Mouse (Mus musculus): ENCODE data around the gene Mdm4. TPM values are rescaled to one million over a fixed set of nuclear protein-coding genes. Genes with fewer than 3 reads are reported as not detected.

The Mdm4 gene
- polyA plus RNA-seq, 1 experiment: 66.0 TPM

DNA sequence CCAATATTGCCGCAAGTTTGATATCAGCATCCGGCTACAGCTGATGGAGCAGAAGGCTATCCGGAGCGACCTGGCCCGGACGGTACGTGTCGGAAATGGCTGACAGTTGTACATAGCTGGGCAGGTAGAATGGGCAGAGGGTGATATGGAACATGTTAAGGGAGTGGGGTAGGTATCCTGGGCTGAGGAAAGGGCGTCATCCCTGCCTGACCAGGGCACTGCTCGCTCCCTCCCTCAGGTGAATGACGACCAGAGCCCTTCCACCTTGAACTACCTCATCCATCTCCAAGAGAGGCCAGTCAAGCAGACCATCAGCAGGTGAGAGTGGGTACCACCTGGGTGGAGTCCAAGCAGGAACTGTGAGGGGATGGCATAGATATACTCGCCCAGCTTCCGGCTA, 44.2 kb upstream of the Mdm4 start:
- WGBS: 89% methylated on average over 13 of the region's 13 CpGs
- H3K4me1 ChIP-seq (ENCODE audit: control insufficient read depth, insufficient read depth, low read length): peaks cover 10% of the 10 kb centered on the region
- H3K4me3 ChIP-seq (replicated peaks; ENCODE audit: control insufficient read depth, low read depth, low read length): no peak overlapping the region

DNA sequence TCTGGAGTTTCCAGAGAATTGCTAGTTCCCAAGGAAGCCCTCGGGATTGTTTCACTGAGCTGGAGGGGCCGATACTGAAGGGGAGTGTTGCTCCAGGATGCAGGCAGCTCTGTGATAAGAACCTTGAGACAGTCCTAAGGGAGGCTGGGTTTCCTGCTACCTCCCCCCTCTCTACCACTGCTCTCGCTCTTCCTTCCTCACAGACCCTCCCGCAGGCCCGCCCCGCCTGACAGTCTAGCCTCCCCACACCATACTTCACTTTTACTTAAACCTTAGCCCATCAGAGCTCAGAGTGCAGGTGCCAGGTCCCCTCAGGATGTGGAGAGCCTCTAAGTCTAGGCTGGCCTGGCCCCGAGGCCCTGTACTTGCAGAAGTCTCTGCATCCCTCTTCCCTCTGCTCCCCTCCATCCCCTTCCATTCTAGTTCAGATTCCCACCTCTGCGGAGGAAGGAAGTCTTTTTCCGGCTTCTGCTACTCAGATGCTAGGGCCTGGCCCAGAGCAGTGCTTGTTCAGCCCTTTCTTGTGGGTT, 43.0 kb upstream of the Mdm4 start:
- peak overlapping the region; percentile 6; the same call in 1 of the 2 replicates for H3K27ac ChIP-seq (ENCODE audit: control insufficient read depth, insufficient read depth, low read depth, low read length, poor library complexity)
- H3K4me3 ChIP-seq (replicated peaks; ENCODE audit: control insufficient read depth, low read depth, low read length): no peak overlapping the region
- TF ChIP-seq CTCF (IDR thresholded peaks at IDR 0.05; ENCODE audit: control insufficient read depth, insufficient read depth, low read length): no peak
- no peak for TF ChIP-seq POLR2A (IDR thresholded peaks at IDR 0.05; ENCODE audit: borderline replicate concordance, control insufficient read depth, low read depth, low read length)
- 8% methylated on average over 9 of the region's 9 CpGs for WGBS
- H3K4me1 ChIP-seq (ENCODE audit: control insufficient read depth, insufficient read depth, low read length): peaks cover 10% of the 10 kb centered on the region

More for the DNA sequence above, 44.2 kb upstream of the Mdm4 start:
- no peak overlapping the region for H3K27ac ChIP-seq (ENCODE audit: control insufficient read depth, insufficient read depth, low read depth, low read length, poor library complexity)
- TF ChIP-seq POLR2A (IDR thresholded peaks at IDR 0.05; ENCODE audit: borderline replicate concordance, control insufficient read depth, low read depth, low read length): no peak

DNA sequence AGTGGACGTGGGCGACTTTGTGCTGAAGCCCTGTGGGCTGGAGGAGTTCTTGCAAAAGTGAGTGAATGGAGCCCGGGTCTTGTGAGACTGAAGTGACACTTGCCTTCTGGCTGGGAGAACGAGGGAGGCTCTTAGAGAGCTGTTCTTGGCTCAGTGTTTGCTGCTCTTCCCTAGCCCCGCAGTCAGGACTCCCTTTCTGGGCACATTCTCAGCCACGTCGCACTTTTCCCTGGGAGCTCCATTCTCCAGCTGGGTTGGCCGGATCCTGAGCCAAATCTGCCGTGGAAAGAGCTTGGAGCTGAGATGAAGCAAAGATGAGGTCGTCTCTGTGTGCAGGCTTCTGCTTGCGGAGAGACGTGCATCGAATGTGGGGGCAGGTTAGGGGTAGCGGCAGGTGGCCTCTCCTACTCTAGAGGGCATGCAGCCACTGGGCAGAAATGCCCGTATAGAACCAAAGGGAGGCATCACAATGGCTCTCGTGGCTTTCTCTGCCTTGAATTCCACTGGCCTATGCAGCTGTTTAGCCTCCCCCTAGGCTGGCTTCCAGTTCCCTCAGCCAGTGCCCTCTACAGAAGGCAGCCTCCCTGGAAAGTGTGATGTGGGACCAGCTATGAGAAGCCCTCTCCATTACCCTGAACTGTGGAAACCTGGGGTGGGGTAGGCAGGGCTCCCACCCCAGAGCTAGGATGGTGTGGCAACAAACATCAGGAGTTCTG, 41.5 kb upstream of the Mdm4 start:
- Histone ChIP-seq H3K4me1 (ENCODE audit: control insufficient read depth, insufficient read depth, low read length) (peaks cover 8% of the 10 kb centered on the region), H3K27ac (ENCODE audit: control insufficient read depth, insufficient read depth, low read depth, low read length, poor library complexity) (no peak overlapping the region), H3K4me3 (replicated peaks; ENCODE audit: control insufficient read depth, low read depth, low read length) (no peak overlapping the region)
- 72% methylated on average over 16 of the region's 16 CpGs for WGBS
- no peak for TF ChIP-seq CTCF (IDR thresholded peaks at IDR 0.05; ENCODE audit: control insufficient read depth, insufficient read depth, low read length)
- no peak for TF ChIP-seq POLR2A (IDR thresholded peaks at IDR 0.05; ENCODE audit: borderline replicate concordance, control insufficient read depth, low read depth, low read length)

DNA sequence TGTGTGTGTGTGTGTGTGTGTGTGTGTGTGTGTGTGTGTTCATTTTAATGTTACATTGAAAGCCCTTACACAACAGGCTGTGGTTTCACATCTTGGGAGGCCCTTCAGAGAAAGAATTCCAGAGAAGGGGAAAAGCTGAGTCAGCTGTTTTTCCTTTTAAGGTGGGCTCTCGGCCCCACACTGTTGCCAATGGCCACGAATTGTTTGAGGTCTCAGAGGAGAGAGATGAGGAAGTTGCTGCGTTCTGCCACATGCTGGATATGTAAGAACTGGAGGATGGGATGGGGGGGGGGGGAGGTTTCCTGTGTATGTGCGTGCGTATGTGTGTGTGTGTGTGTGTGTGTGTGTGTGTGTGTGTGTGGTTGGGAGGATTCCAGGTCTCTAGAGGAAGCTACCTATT, 39.8 kb upstream of the Mdm4 start:
- no peak overlapping the region for H3K4me3 ChIP-seq (replicated peaks; ENCODE audit: control insufficient read depth, low read depth, low read length)
- no peak for TF ChIP-seq CTCF (IDR thresholded peaks at IDR 0.05; ENCODE audit: control insufficient read depth, insufficient read depth, low read length)
- TF ChIP-seq POLR2A (IDR thresholded peaks at IDR 0.05; ENCODE audit: borderline replicate concordance, control insufficient read depth, low read depth, low read length): no peak
- WGBS: 6% methylated on average over 5 of the region's 5 CpGs
- H3K27ac ChIP-seq (ENCODE audit: control insufficient read depth, insufficient read depth, low read depth, low read length, poor library complexity): no peak overlapping the region
- H3K4me1 ChIP-seq (ENCODE audit: control insufficient read depth, insufficient read depth, low read length): peaks cover 8% of the 10 kb centered on the region

DNA sequence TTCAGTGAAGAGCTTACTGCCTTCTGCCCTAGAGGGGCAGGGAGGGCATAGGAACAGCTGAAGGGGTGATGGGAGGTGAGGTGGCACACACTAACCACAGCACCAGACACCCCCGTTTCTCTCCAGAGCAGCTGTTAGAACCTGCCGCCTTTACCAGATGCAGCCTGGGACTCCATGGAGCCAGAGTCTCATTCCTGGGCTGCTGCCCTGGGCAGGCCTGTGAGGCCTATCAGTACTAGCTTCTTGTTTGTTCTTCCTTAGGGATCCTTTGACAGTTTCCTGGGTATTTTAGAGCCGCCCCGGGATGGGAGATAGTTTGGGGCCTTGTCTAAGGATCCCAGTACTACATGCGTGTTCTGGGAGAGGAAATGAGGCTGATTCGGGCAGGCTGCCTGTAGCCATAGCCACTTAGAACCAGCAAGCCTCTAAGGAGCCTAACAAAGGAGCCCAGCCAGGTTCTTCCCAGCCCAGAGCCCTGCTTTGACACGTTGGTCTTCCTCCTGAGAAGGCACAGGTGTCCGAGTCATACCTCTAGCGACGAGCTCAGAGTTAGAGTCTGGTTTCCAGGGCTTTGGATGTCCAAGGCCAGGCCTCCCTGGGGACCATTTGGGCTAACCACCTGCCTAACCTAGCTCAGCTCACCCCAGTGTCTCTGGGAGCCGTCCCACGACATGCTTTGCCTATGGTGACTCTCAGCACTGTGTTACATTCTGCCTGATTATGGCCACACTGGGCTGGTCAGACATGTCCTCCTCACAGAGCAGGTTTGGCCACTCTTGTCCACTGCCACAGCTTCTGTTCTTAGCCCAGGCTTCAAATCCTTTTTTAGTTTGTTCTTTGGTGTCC, 39.1 kb upstream of the Mdm4 start:
- 60% methylated on average over 12 of the region's 12 CpGs for WGBS
- TF ChIP-seq CTCF (IDR thresholded peaks at IDR 0.05; ENCODE audit: control insufficient read depth, insufficient read depth, low read length) (no peak), POLR2A (IDR thresholded peaks at IDR 0.05; ENCODE audit: borderline replicate concordance, control insufficient read depth, low read depth, low read length) (no peak)
- Histone ChIP-seq H3K4me3 (replicated peaks; ENCODE audit: control insufficient read depth, low read depth, low read length) (no peak overlapping the region), H3K4me1 (ENCODE audit: control insufficient read depth, insufficient read depth, low read length) (peaks cover 8% of the 10 kb centered on the region), H3K27ac (ENCODE audit: control insufficient read depth, insufficient read depth, low read depth, low read length, poor library complexity) (peak overlapping the region; percentile 2; the same call in 1 of the 2 replicates)

DNA sequence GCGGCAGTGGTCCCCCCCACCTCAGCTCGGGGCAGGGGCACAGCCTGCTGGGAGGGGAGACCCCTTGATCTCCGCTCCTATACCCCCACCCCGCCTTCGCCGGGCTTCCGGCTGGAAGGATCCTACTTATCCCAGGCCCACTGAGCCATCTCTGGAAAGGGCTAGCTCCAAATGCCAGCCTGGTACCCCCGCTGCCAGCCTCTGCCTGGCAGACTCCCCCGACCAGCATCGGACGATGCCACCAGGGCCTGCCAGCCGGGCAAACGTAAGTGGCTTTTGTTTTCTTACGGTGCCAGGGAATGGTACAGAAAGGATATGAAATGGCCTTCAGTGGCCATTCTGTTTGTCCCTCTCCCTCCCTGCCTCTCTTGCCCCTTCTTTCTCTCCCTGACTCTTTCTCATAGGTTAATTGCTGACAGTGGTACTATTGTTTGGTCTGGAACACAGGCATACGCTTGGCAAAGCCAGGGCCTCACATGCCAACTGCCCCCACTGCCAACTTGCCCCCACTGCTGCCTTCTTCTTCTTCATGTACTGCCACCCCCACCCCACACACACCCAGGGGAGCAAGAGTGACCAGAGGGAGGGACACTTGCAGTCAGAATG, 38.4 kb upstream of the Mdm4 start:
- 86% methylated on average over 15 of the region's 15 CpGs for WGBS
- TF ChIP-seq CTCF (IDR thresholded peaks at IDR 0.05; ENCODE audit: control insufficient read depth, insufficient read depth, low read length): no peak
- TF ChIP-seq POLR2A (IDR thresholded peaks at IDR 0.05; ENCODE audit: borderline replicate concordance, control insufficient read depth, low read depth, low read length): no peak
- no peak overlapping the region for H3K4me3 ChIP-seq (replicated peaks; ENCODE audit: control insufficient read depth, low read depth, low read length)
- H3K4me1 ChIP-seq (ENCODE audit: control insufficient read depth, insufficient read depth, low read length): peaks cover 8% of the 10 kb centered on the region
- no peak overlapping the region; the same call in 1 of the 2 replicates for H3K27ac ChIP-seq (ENCODE audit: control insufficient read depth, insufficient read depth, low read depth, low read length, poor library complexity)

DNA sequence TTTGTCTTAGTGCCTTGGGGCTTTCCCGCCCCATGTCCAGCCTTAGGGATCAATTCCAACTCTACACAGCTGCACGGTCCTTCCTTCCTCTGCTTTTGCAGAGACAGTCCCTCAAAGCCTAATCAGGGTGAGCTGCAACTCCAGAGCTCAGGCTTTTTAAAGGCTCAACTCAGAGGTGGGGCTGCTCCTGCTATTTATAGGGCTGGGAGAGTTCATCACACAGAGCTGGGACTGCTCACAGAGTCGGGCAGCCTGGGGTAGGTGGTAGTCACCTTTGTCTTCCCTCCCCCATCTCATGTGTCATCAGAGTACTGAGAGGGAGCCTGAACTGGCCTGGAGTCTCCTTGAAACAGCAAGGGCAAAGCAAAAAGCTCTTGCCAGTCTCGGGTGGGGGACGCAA, 37.9 kb upstream of the Mdm4 start:
- WGBS: 75% methylated on average over 5 of the region's 5 CpGs
- no peak for TF ChIP-seq POLR2A (IDR thresholded peaks at IDR 0.05; ENCODE audit: borderline replicate concordance, control insufficient read depth, low read depth, low read length)
- TF ChIP-seq CTCF (IDR thresholded peaks at IDR 0.05; ENCODE audit: control insufficient read depth, insufficient read depth, low read length): no peak
- Histone ChIP-seq H3K27ac (ENCODE audit: control insufficient read depth, insufficient read depth, low read depth, low read length, poor library complexity) (no peak overlapping the region), H3K4me3 (replicated peaks; ENCODE audit: control insufficient read depth, low read depth, low read length) (no peak overlapping the region), H3K4me1 (ENCODE audit: control insufficient read depth, insufficient read depth, low read length) (peaks cover 6% of the 10 kb centered on the region)

DNA sequence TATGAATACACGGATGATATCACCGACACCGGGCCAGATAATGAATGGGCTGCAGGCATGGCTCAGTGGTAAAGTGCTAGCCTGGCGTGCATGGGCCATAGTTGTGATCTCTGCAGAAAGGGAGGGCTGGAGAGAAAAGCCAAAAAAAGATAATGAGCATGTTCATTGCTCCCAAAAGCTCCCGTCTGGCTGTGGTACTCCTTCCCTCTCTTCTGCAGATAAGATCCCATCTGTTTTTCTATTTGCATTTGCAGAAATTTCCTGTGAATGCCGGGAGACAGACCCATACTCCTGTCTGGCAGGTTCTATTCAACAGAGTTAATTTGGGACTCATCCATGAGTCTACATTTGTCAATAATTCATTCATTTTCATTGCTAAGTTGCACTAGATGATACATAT, 32.8 kb upstream of the Mdm4 start:
- TF ChIP-seq POLR2A (IDR thresholded peaks at IDR 0.05; ENCODE audit: borderline replicate concordance, control insufficient read depth, low read depth, low read length) (no peak), CTCF (IDR thresholded peaks at IDR 0.05; ENCODE audit: control insufficient read depth, insufficient read depth, low read length) (no peak)
- H3K4me3 ChIP-seq (replicated peaks; ENCODE audit: control insufficient read depth, low read depth, low read length): no peak overlapping the region
- WGBS: 91% methylated on average over 6 of the region's 6 CpGs
- no peaks in the 10 kb centered on the region; the same call in 1 of the 2 replicates for H3K4me1 ChIP-seq (ENCODE audit: control insufficient read depth, insufficient read depth, low read length)
- no peak overlapping the region for H3K27ac ChIP-seq (ENCODE audit: control insufficient read depth, insufficient read depth, low read depth, low read length, poor library complexity)
